Mouse (Mus musculus) thymus, adult 2 months (tissue): ENCODE results near the gene Ckap5. TPM values are rescaled to one million over a fixed set of nuclear protein-coding genes. Genes with fewer than 3 reads are reported as not detected.
"Not testable (repeated sequence)": the region's sequence is repeated elsewhere in the genome, so short reads cannot be mapped to it uniquely, and the experiment has no call there.

Experiments used
- DNase-seq: peaks from one replicate; pipeline ENCODE4 v3.0.0; 2021
- H3K27ac ChIP-seq: fragments of 200-500 bp; 2 replicates; pipeline ENCODE4 v1.5.1; 2012; ENCODE audit warnings: low read length, control low read depth; ENCODE audit not compliant: control insufficient read depth, insufficient read depth
- H3K27me3 ChIP-seq: fragments of 200-500 bp; 2 replicates; pipeline ENCODE4 v1.6.1; 2012; ENCODE audit warnings: mild to moderate bottlenecking, low read length, moderate library complexity, mixed read lengths; ENCODE audit not compliant: control insufficient read depth, insufficient read depth
- H3K36me3 ChIP-seq: fragments of 200-500 bp; 2 replicates; pipeline ENCODE4 v1.6.1; 2012; ENCODE audit warnings: mild to moderate bottlenecking, low read length, moderate library complexity; ENCODE audit not compliant: control insufficient read depth, insufficient read depth
- H3K4me1 ChIP-seq: fragments of 200-500 bp; replicated peaks from 2 replicates; pipeline ENCODE4 v1.6.1; 2012; ENCODE audit warnings: low read length; ENCODE audit not compliant: control insufficient read depth, insufficient read depth
- H3K4me3 ChIP-seq: fragments of 200-500 bp; 2 replicates; pipeline ENCODE4 v1.5.1; 2012; ENCODE audit warnings: mild to moderate bottlenecking, low read length, control low read depth, moderate library complexity; ENCODE audit not compliant: control insufficient read depth, insufficient read depth
- CTCF ChIP-seq: fragments of 200-500 bp; IDR thresholded peaks from 2 replicates; pipeline ENCODE4 v1.5.1; 2012; ENCODE audit warnings: mild to moderate bottlenecking, control low read depth, low read length, moderate library complexity, borderline replicate concordance; ENCODE audit not compliant: control insufficient read depth, poor library complexity, insufficient read depth; ENCODE audit errors: extremely low read depth
- POLR2A ChIP-seq: fragments of 200-500 bp; IDR thresholded peaks from 2 replicates; pipeline ENCODE4 v1.6.1; 2012; ENCODE audit warnings: mild to moderate bottlenecking, low read length, control low read depth, moderate library complexity; ENCODE audit not compliant: control insufficient read depth, poor library complexity, insufficient read depth; ENCODE audit errors: extremely low read depth
- WGBS: fragments of 180-500 bp; shearing (Covaris S2); methylation state at CpG from one replicate; pipeline ENCODE4 v1.1.7; 2018; 5-methylcytosine and 5-hydroxymethylcytosine counted together
- polyA plus RNA-seq: library from polyadenylated mRNA; depleted of rRNA; stranded (reverse); fragments of >200 nt; gene quantifications from 2 replicates; pipeline ENCODE4 v1.2.3, GENCODE M21; 2012; rRNA removed

The Ckap5 gene
- polyA plus RNA-seq, result 20.9 and 24.0 TPM in 2 replicates

DNA sequence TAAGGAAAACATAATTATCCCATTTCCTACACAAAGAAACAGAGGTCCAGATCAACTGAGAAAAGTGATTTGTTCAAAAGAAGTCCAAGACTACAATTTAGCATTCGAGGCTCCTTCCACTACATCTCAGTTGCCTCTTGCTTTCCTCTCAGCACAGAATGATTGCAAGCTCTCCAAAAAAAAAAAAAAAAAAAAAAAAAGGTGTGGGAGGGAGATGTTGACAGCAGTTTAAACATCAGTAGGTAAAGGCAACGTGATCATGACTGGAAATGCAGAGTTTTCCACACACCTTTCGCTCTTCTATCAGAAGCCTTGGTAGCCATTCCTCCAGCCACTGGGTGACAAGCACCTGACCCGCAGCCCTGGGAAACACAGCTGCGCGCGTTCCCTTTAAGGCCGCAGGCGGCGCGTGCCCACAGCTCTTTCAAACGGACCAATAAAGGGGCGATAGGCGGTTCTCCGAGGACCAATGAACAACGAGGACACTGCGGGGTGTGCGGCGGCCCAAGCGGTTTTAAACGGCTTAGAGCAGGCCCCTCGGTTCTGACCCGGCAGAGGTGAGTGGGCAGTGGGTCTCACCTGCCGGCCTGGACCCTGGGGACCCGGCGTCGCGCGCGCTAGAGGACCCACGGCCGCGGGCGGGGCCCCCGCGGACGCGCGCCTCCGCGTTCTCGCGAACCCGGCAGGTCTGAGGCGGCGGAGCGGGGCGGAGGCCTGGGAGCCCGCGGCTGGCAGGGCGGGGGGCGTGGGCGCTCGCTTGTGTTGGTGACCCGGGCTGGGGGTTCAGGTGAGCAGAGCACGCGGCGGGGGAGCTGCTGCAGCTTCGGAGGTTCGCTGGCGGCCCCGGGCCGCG, at the start of gene Ckap5:
TSS of gene Ckap5 (plus strand) at position 469 of the 853 bp plus-strand sequence.
- Histone ChIP-seq H3K4me3 (peak within 1 kb of the TSS; percentile 74), H3K4me1 (peaks cover 3% of the 10 kb centered on the region), H3K36me3 (no peaks in the 10 kb centered on the region), H3K27me3 (no peaks in the 10 kb centered on the region), H3K27ac (peak within 1 kb of the TSS; percentile 1; the same call in 1 of the 2 replicates)
- TF ChIP-seq POLR2A (0 out of 2 replicates have a peak, but pooled peaks have one; percentile 30), CTCF (0 out of 2 replicates have a peak, but pooled peaks have one; percentile 43)
- WGBS, result under 1% methylated on average over 64 of the region's 64 CpGs
- peak; percentile 90 for DNase-seq

DNA sequence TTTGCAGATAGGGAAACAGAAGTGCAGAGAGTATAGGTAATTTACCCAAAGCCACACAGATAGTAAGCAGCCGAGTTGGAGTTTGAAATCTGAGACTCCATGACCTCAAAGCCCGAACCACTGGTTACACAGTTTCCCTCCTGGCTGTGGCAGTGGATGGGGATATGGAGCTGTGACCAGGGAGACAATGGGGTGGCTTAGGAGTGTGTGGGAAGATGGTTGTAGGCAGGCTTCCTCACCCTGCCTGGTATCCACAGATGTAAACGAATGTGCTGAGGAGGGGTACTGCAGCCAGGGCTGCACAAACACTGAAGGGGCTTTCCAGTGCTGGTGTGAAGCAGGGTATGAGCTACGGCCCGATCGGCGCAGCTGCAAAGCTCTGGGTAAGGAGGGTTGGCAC, 49.7 kb upstream of the Ckap5 start:
- DNase-seq, result no peak
- whole genome bisulfite sequencing, result 75% methylated on average over 7 of the region's 7 CpGs

DNA sequence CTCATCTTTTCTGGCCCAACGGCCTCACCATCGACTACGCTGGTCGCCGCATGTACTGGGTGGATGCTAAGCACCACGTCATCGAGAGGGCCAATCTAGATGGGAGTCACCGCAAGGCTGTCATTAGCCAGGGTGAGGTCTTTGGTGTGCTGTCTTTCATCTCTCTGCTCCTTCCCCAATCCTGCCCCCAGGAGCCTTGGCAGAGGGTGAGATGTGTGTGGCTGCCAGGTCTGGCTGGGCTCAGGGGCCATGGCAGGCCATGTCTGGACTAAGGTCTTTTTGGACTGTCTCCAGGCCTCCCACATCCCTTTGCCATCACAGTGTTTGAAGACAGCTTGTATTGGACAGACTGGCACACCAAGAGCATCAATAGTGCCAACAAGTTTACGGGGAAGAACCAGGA, 46.2 kb upstream of the Ckap5 start:
- TF ChIP-seq POLR2A (no peak), CTCF (no peak)
- no peaks in the 10 kb centered on the region for H3K36me3 ChIP-seq
- WGBS, result 98% methylated on average over 9 of the region's 9 CpGs
- DNase-seq, result no peak
- no peak overlapping the region for H3K4me3 ChIP-seq
- H3K4me1 ChIP-seq, result no peaks in the 10 kb centered on the region
- no peaks in the 10 kb centered on the region for H3K27me3 ChIP-seq
- no peak overlapping the region for H3K27ac ChIP-seq

More for the DNA sequence above, 49.7 kb upstream of the Ckap5 start:
- Histone ChIP-seq H3K27me3 (no peaks in the 10 kb centered on the region), H3K4me1 (no peaks in the 10 kb centered on the region), H3K27ac (no peak overlapping the region), H3K4me3 (no peak overlapping the region), H3K36me3 (no peaks in the 10 kb centered on the region)
- TF ChIP-seq POLR2A (no peak), CTCF (no peak)

DNA sequence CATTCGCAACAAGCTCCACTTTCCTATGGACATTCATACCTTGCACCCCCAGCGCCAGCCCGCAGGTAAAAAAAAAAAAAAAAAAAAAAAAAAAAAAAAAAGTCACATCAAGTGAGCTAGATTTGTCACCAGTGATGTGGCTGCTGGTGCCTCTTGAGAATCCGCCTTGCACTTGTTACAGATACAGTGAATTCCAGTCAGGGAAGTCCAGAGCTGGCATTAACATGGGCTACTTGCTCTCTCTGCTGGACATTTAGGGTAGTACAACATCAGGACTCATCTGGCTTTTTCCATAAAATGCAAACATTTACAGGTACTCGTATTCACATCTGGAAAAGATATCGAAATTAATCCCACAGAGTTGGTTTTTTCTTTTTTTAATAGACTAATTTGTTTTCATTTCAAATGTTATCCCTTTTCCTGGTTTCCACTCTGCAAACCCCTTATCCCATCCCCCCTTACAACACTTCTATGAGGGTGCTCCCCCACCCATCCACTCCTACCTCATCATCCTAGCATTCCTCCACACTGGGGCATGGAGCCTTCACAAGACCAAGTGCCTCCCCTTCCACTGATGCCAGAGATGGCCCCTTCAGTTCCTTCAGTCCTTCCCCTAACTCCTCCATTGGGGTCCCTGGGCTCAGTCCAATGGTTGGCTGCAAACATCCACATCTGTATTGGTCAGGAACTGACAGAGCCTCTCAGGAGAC, 45.6 kb upstream of the Ckap5 start:
- Histone ChIP-seq H3K27me3 (no peaks in the 10 kb centered on the region), H3K36me3 (no peaks in the 10 kb centered on the region), H3K4me1 (no peaks in the 10 kb centered on the region), H3K4me3 (no peak overlapping the region), H3K27ac (no peak overlapping the region)
- TF ChIP-seq CTCF (no peak), POLR2A (no peak)
- peak; percentile 35 for DNase-seq
- 59% methylated on average over 6 of the region's 6 CpGs for WGBS

DNA sequence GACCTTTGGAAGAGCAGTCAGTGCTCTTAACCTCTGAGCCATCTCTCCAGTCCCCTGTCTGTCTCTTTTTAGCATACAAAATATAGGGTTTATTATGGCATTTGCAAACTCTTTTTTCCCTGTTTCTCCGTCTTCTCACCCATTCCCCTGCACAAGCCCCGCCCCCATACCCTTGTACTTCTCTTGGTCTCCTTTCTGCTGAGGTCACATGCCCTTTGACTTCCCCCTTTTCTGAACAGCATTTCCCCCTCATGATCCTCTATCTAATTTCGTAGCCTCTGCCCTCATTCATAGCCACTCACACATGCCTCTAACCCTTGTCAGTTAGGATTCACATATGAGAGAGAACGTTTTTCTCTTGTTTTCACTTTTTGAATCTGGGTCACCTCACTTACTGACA, 41.9 kb upstream of the Ckap5 start:
- DNase-seq, result no peak
- Histone ChIP-seq H3K4me3 (no peak overlapping the region), H3K27ac (no peak overlapping the region), H3K4me1 (no peaks in the 10 kb centered on the region), H3K36me3 (no peaks in the 10 kb centered on the region), H3K27me3 (no peaks in the 10 kb centered on the region)
- TF ChIP-seq CTCF, result no peak
- TF ChIP-seq POLR2A, result no peak
- WGBS, result 24% methylated on average over 4 of the region's 4 CpGs

DNA sequence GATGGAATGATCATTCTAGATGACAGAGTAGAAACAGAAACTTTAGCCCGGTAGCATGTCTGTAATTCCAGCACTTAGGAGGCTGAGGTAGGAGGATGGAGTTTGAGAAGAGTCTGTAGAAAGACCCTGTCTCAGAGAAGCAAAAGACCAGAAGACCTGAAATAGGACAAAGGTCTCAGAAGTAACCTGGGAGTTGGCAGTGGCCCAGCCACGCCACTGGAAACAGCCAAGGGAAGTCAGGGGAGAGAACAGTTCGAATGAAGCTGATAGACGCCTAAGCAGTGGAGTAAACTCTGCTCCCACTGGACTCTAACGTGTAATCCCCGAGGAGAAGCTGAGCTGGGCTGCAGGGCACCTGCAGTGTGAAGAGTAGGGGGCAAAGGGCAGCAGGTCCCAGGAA, 41.3 kb upstream of the Ckap5 start:
- H3K27me3 ChIP-seq, result no peaks in the 10 kb centered on the region
- no peak overlapping the region for H3K4me3 ChIP-seq
- DNase-seq, result no peak
- H3K27ac ChIP-seq, result no peak overlapping the region
- 78% methylated on average over 6 of the region's 6 CpGs for WGBS
- no peak for TF ChIP-seq CTCF
- TF ChIP-seq POLR2A, result no peak
- no peaks in the 10 kb centered on the region for H3K36me3 ChIP-seq
- no peaks in the 10 kb centered on the region for H3K4me1 ChIP-seq

DNA sequence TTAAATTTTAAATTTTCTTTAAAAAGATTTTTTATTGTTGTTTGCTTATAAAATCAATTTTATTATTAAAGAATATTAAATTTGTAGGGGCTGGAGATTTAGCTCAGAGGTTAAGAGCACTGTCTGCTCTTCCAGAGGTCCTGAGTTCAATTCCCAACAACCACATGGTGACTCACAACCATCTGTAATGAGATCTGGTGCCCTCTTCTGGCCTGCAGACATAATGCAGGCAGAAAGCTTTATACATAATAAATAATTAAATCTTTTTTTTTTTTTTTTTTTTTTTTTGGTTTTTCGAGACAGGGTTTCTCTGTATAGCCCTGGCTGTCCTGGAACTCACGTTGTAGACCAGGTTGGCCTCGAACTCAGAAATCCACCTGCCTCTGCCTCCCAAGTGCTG, 39.3 kb upstream of the Ckap5 start:
- peak; percentile 23 for DNase-seq
- not testable (repeated sequence) for H3K27me3 ChIP-seq, H3K4me3 ChIP-seq, H3K36me3 ChIP-seq, H3K4me1 ChIP-seq, H3K27ac ChIP-seq
- 35% methylated on average over 3 of the region's 3 CpGs for WGBS
